Mouse (Mus musculus): ENCODE data around the gene Clec2g.
"Not testable (repeated sequence)": the region's sequence is repeated elsewhere in the genome, so short reads cannot be mapped to it uniquely, and the experiment has no call there.

GRCm38 (mm10) chr6:129009846-129010504, 75.8 kb downstream of the Clec2g start:
- TF ChIP-seq CTCF, EP300 (IDR thresholded peaks at IDR 0.05; ENCODE audit: low read depth): not testable (repeated sequence)
